Mouse (Mus musculus) MEL (cell line): Measurements from ENCODE around the gene Nrxn3. TPM values are rescaled to one million over a fixed set of nuclear protein-coding genes. Genes with fewer than 3 reads are reported as not detected.

Source experiments
- DNase-seq: peaks from one replicate; pipeline ENCODE4 v3.0.0; 2011; ENCODE audit warnings: low read depth, low spot score
- H3K27ac ChIP-seq: 2 replicates; pipeline ENCODE4 v1.5.1; 2012; ENCODE audit warnings: low read depth, mild to moderate bottlenecking, control low read depth, low read length, moderate library complexity; ENCODE audit not compliant: control insufficient read depth
- H3K27me3 ChIP-seq, 2 experiments: fragments of 150-350 bp in 1 of 2; sonication (generic) in 1 of 2; 2 replicates each; pipeline ENCODE4 v1.6.1; 2012; ENCODE audit warnings: low read length in 2 of 2, mild to moderate bottlenecking in 2 of 2, improper control_type of control experiment in 1 of 2, moderate library complexity in 1 of 2; ENCODE audit not compliant: insufficient read depth in 2 of 2, control insufficient read depth in 1 of 2
- H3K36me3 ChIP-seq, 2 experiments: 2 replicates each; pipeline ENCODE4 v1.6.1; 2012 to 2014; ENCODE audit warnings: low read length in 2 of 2, improper control_type of control experiment in 1 of 2, inconsistent platforms in 1 of 2, mild to moderate bottlenecking in 1 of 2; ENCODE audit not compliant: insufficient read depth in 2 of 2, control insufficient read depth in 1 of 2
- H3K4me1 ChIP-seq, 2 experiments: fragments of 150-350 bp in 1 of 2; sonication (generic) in 1 of 2; 2 replicates each; pipeline ENCODE4 v1.6.1; 2012; ENCODE audit warnings: low read length in 2 of 2, improper control_type of control experiment in 1 of 2, mild to moderate bottlenecking in 1 of 2; ENCODE audit not compliant: insufficient read depth in 2 of 2, control insufficient read depth in 1 of 2
- H3K4me3 ChIP-seq, 2 experiments: fragments of 150-350 bp in 1 of 2; sonication (generic) in 1 of 2; 2 replicates each; pipeline ENCODE4 v1.5.1; 2012; ENCODE audit warnings: low read depth in 2 of 2, low read length in 2 of 2, mild to moderate bottlenecking in 2 of 2, moderate library complexity in 2 of 2, control low read depth in 1 of 2, improper control_type of control experiment in 1 of 2; ENCODE audit not compliant: control insufficient read depth in 1 of 2, insufficient read depth in 1 of 2
- H3K79me2 ChIP-seq: 2 replicates; pipeline ENCODE4 v1.6.1; 2012; ENCODE audit warnings: mild to moderate bottlenecking, low read length, moderate library complexity; ENCODE audit not compliant: control insufficient read depth, poor library complexity, insufficient read depth
- H3K9ac ChIP-seq: 2 replicates; pipeline ENCODE4 v1.6.1; 2012; ENCODE audit warnings: low read depth, mild to moderate bottlenecking, control low read depth, low read length, moderate library complexity; ENCODE audit not compliant: control insufficient read depth, poor library complexity, severe bottlenecking
- H3K9me3 ChIP-seq: fragments of 150-350 bp; sonication (generic); replicated peaks from 2 replicates; pipeline ENCODE4 v1.6.1; 2012; ENCODE audit warnings: mild to moderate bottlenecking, low read length, improper control_type of control experiment, moderate library complexity; ENCODE audit not compliant: insufficient read depth
- BHLHE40 ChIP-seq: IDR thresholded peaks from 2 replicates; pipeline ENCODE4 v1.6.1; 2012; ENCODE audit warnings: low read depth, mild to moderate bottlenecking, inconsistent platforms, low read length, improper control_type of control experiment, borderline replicate concordance
- CHD1 ChIP-seq: IDR thresholded peaks from 2 replicates; pipeline ENCODE4 v1.6.1; 2012; ENCODE audit warnings: low read depth, mild to moderate bottlenecking, inconsistent platforms, low read length, improper control_type of control experiment
- GABPA ChIP-seq: IDR thresholded peaks from 2 replicates; pipeline ENCODE4 v1.6.1; 2012; ENCODE audit warnings: low read depth, mild to moderate bottlenecking, inconsistent platforms, low read length, improper control_type of control experiment, moderate library complexity
- JUND ChIP-seq: IDR thresholded peaks from 2 replicates; pipeline ENCODE4 v1.6.1; 2011; ENCODE audit warnings: low read depth, mild to moderate bottlenecking, improper control_type of control experiment, low read length
- KAT2A ChIP-seq: conservative IDR thresholded peaks from 2 replicates; pipeline ENCODE4 v1.6.1; 2012; ENCODE audit warnings: low read depth, low read length, improper control_type of control experiment, inconsistent platforms
- MAX ChIP-seq: IDR thresholded peaks from 2 replicates; pipeline ENCODE4 v1.6.1; 2011; ENCODE audit warnings: low read length, improper control_type of control experiment
- MAZ ChIP-seq: IDR thresholded peaks from 2 replicates; pipeline ENCODE4 v1.6.1; 2012; ENCODE audit warnings: low read depth, mild to moderate bottlenecking, inconsistent platforms, low read length, improper control_type of control experiment
- MXI1 ChIP-seq: IDR thresholded peaks from 2 replicates; pipeline ENCODE4 v1.6.1; 2011; ENCODE audit warnings: mild to moderate bottlenecking, low read depth, low read length, improper control_type of control experiment
- NELFE ChIP-seq: IDR thresholded peaks from 2 replicates; pipeline ENCODE4 v1.6.1; 2011; ENCODE audit warnings: low read depth, low read length, improper control_type of control experiment
- NRF1 ChIP-seq: IDR thresholded peaks from 2 replicates; pipeline ENCODE4 v1.6.1; 2014; ENCODE audit warnings: low read depth, mild to moderate bottlenecking, inconsistent platforms, low read length, improper control_type of control experiment, moderate library complexity; ENCODE audit not compliant: poor library complexity, insufficient read depth, severe bottlenecking
- POLR2A ChIP-seq, 2 experiments: IDR thresholded peaks; 2 replicates each; pipeline ENCODE4 v1.6.1; 2011 to 2012; ENCODE audit warnings: low read length in 2 of 2, mild to moderate bottlenecking in 2 of 2, control low read depth in 1 of 2, improper control_type of control experiment in 1 of 2, low read depth in 1 of 2, moderate library complexity in 1 of 2; ENCODE audit not compliant: control insufficient read depth in 1 of 2, insufficient read depth in 1 of 2, poor library complexity in 1 of 2
- POLR2AphosphoS5 ChIP-seq: IDR thresholded peaks from 2 replicates; pipeline ENCODE4 v1.6.1; 2012; ENCODE audit warnings: low read depth, borderline replicate concordance, mild to moderate bottlenecking, inconsistent platforms, low read length, moderate library complexity, mixed read lengths
- SIN3A ChIP-seq: IDR thresholded peaks from 2 replicates; pipeline ENCODE4 v1.6.1; 2012; ENCODE audit warnings: low read length, improper control_type of control experiment, inconsistent platforms
- SMC3 ChIP-seq: IDR thresholded peaks from 2 replicates; pipeline ENCODE4 v1.6.1; 2011; ENCODE audit warnings: low read depth, low read length, improper control_type of control experiment
- TAL1 ChIP-seq: IDR thresholded peaks from 2 replicates; pipeline ENCODE4 v1.6.1; 2012; ENCODE audit warnings: mild to moderate bottlenecking, inconsistent platforms, low read length, moderate library complexity, mixed read lengths
- TBP ChIP-seq: IDR thresholded peaks from 2 replicates; pipeline ENCODE4 v1.8.0; 2011; ENCODE audit warnings: low read depth, low read length, improper control_type of control experiment
- TCF12 ChIP-seq: IDR thresholded peaks from 2 replicates; pipeline ENCODE4 v1.6.1; 2014; ENCODE audit warnings: low read depth, mild to moderate bottlenecking, inconsistent platforms, low read length, improper control_type of control experiment, moderate library complexity
- UBTF ChIP-seq: IDR thresholded peaks from 2 replicates; pipeline ENCODE4 v1.6.1; 2012; ENCODE audit warnings: low read depth, mild to moderate bottlenecking, inconsistent platforms, low read length, improper control_type of control experiment, moderate library complexity, borderline replicate concordance; ENCODE audit not compliant: insufficient read depth
- USF1 ChIP-seq: IDR thresholded peaks from 2 replicates; pipeline ENCODE4 v1.6.1; 2014; ENCODE audit warnings: low read depth, mild to moderate bottlenecking, inconsistent platforms, low read length, improper control_type of control experiment, moderate library complexity
- ZC3H11A ChIP-seq: IDR thresholded peaks from 2 replicates; pipeline ENCODE4 v1.6.1; 2012; ENCODE audit warnings: low read depth, mild to moderate bottlenecking, inconsistent platforms, low read length, improper control_type of control experiment
- ZKSCAN1 ChIP-seq: IDR thresholded peaks from 2 replicates; pipeline ENCODE4 v1.6.1; 2012; ENCODE audit warnings: low read depth, mild to moderate bottlenecking, inconsistent platforms, low read length, improper control_type of control experiment, moderate library complexity
- ZMIZ1 ChIP-seq: IDR thresholded peaks from 2 replicates; pipeline ENCODE4 v1.6.1; 2012; ENCODE audit warnings: low read depth, mild to moderate bottlenecking, inconsistent platforms, low read length, improper control_type of control experiment, moderate library complexity
- polyA plus RNA-seq, 2 experiments: library from polyadenylated mRNA; stranded (reverse) in 1 of 2; unstranded in 1 of 2; fragments of >175 nt in 1 of 2; fragments of >200 nt in 1 of 2; gene quantifications; 2 replicates each; pipeline versions ENCODE4 v1.2.1 to v1.2.4; 2012; ENCODE audit warnings: low replicate concordance in 2 of 2, low read depth in 1 of 2; ENCODE audit not compliant: insufficient read length in 2 of 2, insufficient read depth in 1 of 2, missing spikeins in 1 of 2
- total RNA-seq: library from RNA; depleted of rRNA; stranded (reverse); fragments of 300-350 nt; gene quantifications from 2 replicates; pipeline ENCODE4 v1.2.3, GENCODE M21; 2012

Nrxn3 gene
- total and polyA plus RNA-seq, 3 experiments = not detected

DNA sequence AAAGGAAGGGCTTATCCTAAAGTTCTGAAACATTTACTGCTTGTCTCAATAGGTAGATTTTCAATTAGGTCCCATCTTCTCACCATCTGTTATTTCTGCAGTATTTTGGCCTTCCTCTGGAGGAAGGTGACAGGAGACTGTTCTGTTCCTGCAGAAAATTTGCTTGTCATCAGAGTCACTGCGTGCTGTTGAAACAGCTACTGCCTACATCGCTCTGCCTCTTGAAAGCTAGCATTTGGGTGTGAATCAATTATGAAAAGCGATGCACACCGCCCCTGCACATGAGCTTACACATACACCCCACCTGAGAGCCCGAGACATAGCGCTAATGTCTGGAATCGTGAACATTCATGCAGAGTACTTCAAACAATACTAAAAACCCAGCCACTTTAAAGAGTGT is 966.4 kb downstream of the Nrxn3 start:
- Histone ChIP-seq H3K27me3 (no peaks in the 10 kb centered on the region), H3K9me3 (no peaks in the 10 kb centered on the region), H3K36me3 (no peaks in the 10 kb centered on the region), H3K79me2 (no peaks in the 10 kb centered on the region), H3K4me1 (no peaks in the 10 kb centered on the region), H3K27ac (no peak overlapping the region), H3K4me3 (no peak overlapping the region), H3K9ac (no peak overlapping the region)
- TF ChIP-seq NRF1 (no peak), SIN3A (no peak), TBP (no peak), USF1 (no peak), MAX (no peak), CHD1 (no peak), ZKSCAN1 (no peak), ZC3H11A (no peak), GABPA (no peak), POLR2AphosphoS5 (no peak), MAZ (no peak), NELFE (no peak), JUND (no peak), ZMIZ1 (no peak), TAL1 (no peak), KAT2A (no peak), MXI1 (no peak), POLR2A (IDR thresholded peaks at IDR 0.05; ENCODE audit: control insufficient read depth in 1 of 2, insufficient read depth in 1 of 2, low read depth in 1 of 2, low read length in 2 of 2, poor library complexity in 1 of 2) (no peak), TCF12 (no peak)
- DNase-seq = no peak

DNA sequence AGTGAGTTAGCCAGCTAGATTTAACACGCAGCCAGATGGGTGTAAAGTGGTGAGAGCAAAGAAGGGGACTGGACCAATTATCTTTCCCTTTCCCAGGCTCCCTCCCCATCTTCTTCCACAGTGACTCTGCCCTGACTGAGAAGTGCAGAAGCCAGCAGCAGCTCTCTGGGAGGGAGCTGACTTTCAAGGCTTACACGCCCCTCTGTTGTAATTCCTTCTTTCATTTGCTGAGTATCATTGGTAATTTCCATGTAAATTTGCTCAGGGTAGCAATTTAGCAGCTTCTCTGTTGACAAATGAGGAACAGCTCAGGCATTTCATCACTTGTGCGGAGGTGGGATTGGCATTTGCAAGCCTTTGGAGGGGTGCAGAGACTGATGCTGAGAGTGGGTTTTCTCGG is 976.8 kb downstream of the Nrxn3 start:
- Histone ChIP-seq H3K27ac (no peak overlapping the region), H3K27me3 (no peaks in the 10 kb centered on the region), H3K9me3 (no peaks in the 10 kb centered on the region), H3K4me3 (no peak overlapping the region), H3K9ac (no peak overlapping the region), H3K36me3 (no peaks in the 10 kb centered on the region), H3K79me2 (no peaks in the 10 kb centered on the region), H3K4me1 (no peaks in the 10 kb centered on the region)
- no peak for DNase-seq
- no peak for TF ChIP-seq UBTF
- TF ChIP-seq MAX = no peak
- TF ChIP-seq TCF12 = no peak
- TF ChIP-seq SMC3 = no peak
- no peak for TF ChIP-seq BHLHE40
- no peak for TF ChIP-seq KAT2A
